Mouse (Mus musculus) midbrain, embryonic 12.5 days (tissue): ENCODE measurements around the gene Mthfr. TPM values are rescaled to one million over a fixed set of nuclear protein-coding genes. Genes with fewer than 3 reads are reported as not detected.

Source experiments
- ATAC-seq: fragments of 200-750 bp; cut with Nextera tagmentation; 2 replicates; pipeline ENCODE4 v1.8.0; 2017; ENCODE audit warnings: low read depth, moderate TSS enrichment, moderate library complexity; ENCODE audit not compliant: low FRiP score
- H3K27ac ChIP-seq: fragments of 300-500 bp; sonication (generic); replicated peaks from 2 replicates; pipeline ENCODE4 v1.5.1; 2016; ENCODE audit warnings: mild to moderate bottlenecking
- H3K27me3 ChIP-seq: fragments of 300-500 bp; sonication (generic); 2 replicates; pipeline ENCODE4 v1.6.1; 2016; ENCODE audit warnings: mild to moderate bottlenecking
- H3K36me3 ChIP-seq: fragments of 300-500 bp; sonication (generic); 2 replicates; pipeline ENCODE4 v1.6.1; 2016
- H3K4me1 ChIP-seq: fragments of 300-500 bp; sonication (generic); 2 replicates; pipeline ENCODE4 v1.6.1; 2016
- H3K4me2 ChIP-seq: fragments of 300-500 bp; sonication (generic); replicated peaks from 2 replicates; pipeline ENCODE4 v1.6.1; 2016; ENCODE audit warnings: mild to moderate bottlenecking, moderate library complexity
- H3K4me3 ChIP-seq: fragments of 300-500 bp; sonication (generic); 2 replicates; pipeline ENCODE4 v1.5.1; 2016; ENCODE audit warnings: mild to moderate bottlenecking
- H3K9ac ChIP-seq: fragments of 300-500 bp; sonication (generic); replicated peaks from 2 replicates; pipeline ENCODE4 v1.6.1; 2016; ENCODE audit warnings: mild to moderate bottlenecking, moderate library complexity
- H3K9me3 ChIP-seq: fragments of 300-500 bp; sonication (generic); 2 replicates; pipeline ENCODE4 v1.6.1; 2016; ENCODE audit warnings: mild to moderate bottlenecking
- WGBS: fragments of 180-500 bp; shearing (Covaris S2); methylation state at CpG from one replicate; pipeline ENCODE4 v1.1.7; 2016; 5-methylcytosine and 5-hydroxymethylcytosine counted together
- polyA plus RNA-seq: library from polyadenylated mRNA; unstranded; fragments of >200 nt; fragmentation: Nextera tagmentation; extraction: Ambion mirVana; gene quantifications from 2 replicates; pipeline ENCODE4 v1.2.1, GENCODE M21; 2016

Mthfr gene
- 44.5 and 44.8 TPM in 2 replicates for polyA plus RNA-seq

- Histone ChIP-seq H3K4me3 (peak within 1 kb of the TSS; percentile 62), H3K27me3 (no peaks in the 10 kb centered on the region), H3K36me3 (peaks cover 33% of the 10 kb centered on the region), H3K9ac (peak within 1 kb of the TSS; percentile 82), H3K4me1 (peaks cover 54% of the 10 kb centered on the region), H3K27ac (peak within 1 kb of the TSS; percentile 90), H3K9me3 (no peaks in the 10 kb centered on the region), H3K4me2 (peak within 1 kb of the TSS; percentile 88)
- ATAC-seq, result peak; percentile 93
- WGBS, result 1% methylated on average over 54 of the region's 54 CpGs
Observed at GRCm38 (mm10) chr4:148038600-148039253, at the start of gene Mthfr, which contains the start of gene Clcn6. Gene Mthfr (plus strand): TSS chr4:148039077. Gene Clcn6 (minus strand): TSS chr4:148038821.

GRCm38 (mm10) chr4:147993571-147994095 lies 45.2 kb upstream of the Mthfr start:
- ATAC-seq, result no peak
- Histone ChIP-seq H3K4me2 (no peak overlapping the region), H3K27me3 (no peaks in the 10 kb centered on the region), H3K4me3 (no peak overlapping the region), H3K27ac (no peak overlapping the region), H3K36me3 (no peaks in the 10 kb centered on the region), H3K9me3 (no peaks in the 10 kb centered on the region), H3K4me1 (no peaks in the 10 kb centered on the region), H3K9ac (no peak overlapping the region)
- 67% methylated on average over 7 of the region's 7 CpGs for WGBS

GRCm38 (mm10) chr4:147995311-147995710 lies 43.6 kb upstream of the Mthfr start:
- no peaks in the 10 kb centered on the region for H3K9me3 ChIP-seq
- no peak overlapping the region for H3K4me3 ChIP-seq
- H3K9ac ChIP-seq, result no peak overlapping the region
- WGBS, result 73% methylated on average over 3 of the region's 3 CpGs
- no peaks in the 10 kb centered on the region for H3K36me3 ChIP-seq
- H3K4me1 ChIP-seq, result peaks cover 6% of the 10 kb centered on the region; the same call in 1 of the 2 replicates
- no peak overlapping the region for H3K4me2 ChIP-seq
- no peak overlapping the region for H3K27ac ChIP-seq
- no peak for ATAC-seq
- no peaks in the 10 kb centered on the region for H3K27me3 ChIP-seq

GRCm38 (mm10) chr4:148000202-148000772 lies 38.6 kb upstream of the Mthfr start, which contains the start of gene Nppa:
Gene Nppa (plus strand): TSS chr4:148000722.
- peak within 1 kb of the TSS; percentile 59 for H3K27ac ChIP-seq
- WGBS, result 48% methylated on average over 12 of the region's 12 CpGs

GRCm38 (mm10) chr4:148001013-148001789 lies 37.7 kb upstream of the Mthfr start:
- no peaks in the 10 kb centered on the region for H3K9me3 ChIP-seq
- peaks cover 36% of the 10 kb centered on the region for H3K36me3 ChIP-seq
- no peak overlapping the region for H3K4me2 ChIP-seq
- ATAC-seq, result peak; percentile 51
- no peak overlapping the region for H3K9ac ChIP-seq
- WGBS, result 73% methylated on average over 17 of the region's 17 CpGs
- no peaks in the 10 kb centered on the region for H3K27me3 ChIP-seq
- peak overlapping the region; percentile 59 for H3K27ac ChIP-seq
- H3K4me1 ChIP-seq, result peaks cover 17% of the 10 kb centered on the region; the same call in 1 of the 2 replicates
- no peak overlapping the region for H3K4me3 ChIP-seq

More at GRCm38 (mm10) chr4:148000202-148000772, 38.6 kb upstream of the Mthfr start, which contains the start of gene Nppa:
- peaks cover 17% of the 10 kb centered on the region; the same call in 1 of the 2 replicates for H3K4me1 ChIP-seq
- H3K9ac ChIP-seq, result no peak within 1 kb of the TSS; the same call in 1 of the 2 replicates
- peak; percentile 53 for ATAC-seq
- peaks cover 27% of the 10 kb centered on the region for H3K36me3 ChIP-seq
- H3K27me3 ChIP-seq, result no peaks in the 10 kb centered on the region
- H3K9me3 ChIP-seq, result no peaks in the 10 kb centered on the region
- no peak within 1 kb of the TSS for H3K4me3 ChIP-seq
- no peak within 1 kb of the TSS for H3K4me2 ChIP-seq

GRCm38 (mm10) chr4:148001866-148002265 lies 37.0 kb upstream of the Mthfr start:
- Histone ChIP-seq H3K4me3 (no peak overlapping the region), H3K4me1 (peaks cover 17% of the 10 kb centered on the region; the same call in 1 of the 2 replicates), H3K27ac (peak overlapping the region; percentile 59), H3K9ac (no peak overlapping the region), H3K4me2 (no peak overlapping the region), H3K36me3 (peaks cover 42% of the 10 kb centered on the region), H3K9me3 (no peaks in the 10 kb centered on the region), H3K27me3 (no peaks in the 10 kb centered on the region)
- ATAC-seq, result no peak
- WGBS, result 48% methylated on average over 8 of the region's 8 CpGs

- Histone ChIP-seq H3K36me3 (peaks cover 67% of the 10 kb centered on the region), H3K9ac (no peak overlapping the region), H3K27me3 (no peaks in the 10 kb centered on the region), H3K9me3 (no peaks in the 10 kb centered on the region), H3K4me3 (no peak overlapping the region), H3K27ac (no peak overlapping the region), H3K4me1 (peaks cover 17% of the 10 kb centered on the region; the same call in 1 of the 2 replicates), H3K4me2 (no peak overlapping the region)
- ATAC-seq, result no peak
- 89% methylated on average over 7 of the region's 7 CpGs for WGBS
Observed at GRCm38 (mm10) chr4:148004361-148004760, 34.5 kb upstream of the Mthfr start.

GRCm38 (mm10) chr4:148008412-148008811 lies 30.5 kb upstream of the Mthfr start:
- H3K4me1 ChIP-seq, result no peaks in the 10 kb centered on the region
- no peak overlapping the region for H3K4me2 ChIP-seq
- H3K4me3 ChIP-seq, result no peak overlapping the region
- no peak overlapping the region for H3K27ac ChIP-seq
- peaks cover 100% of the 10 kb centered on the region for H3K36me3 ChIP-seq
- H3K27me3 ChIP-seq, result no peaks in the 10 kb centered on the region
- WGBS, result 87% methylated on average over 4 of the region's 4 CpGs
- no peaks in the 10 kb centered on the region for H3K9me3 ChIP-seq
- ATAC-seq, result no peak
- H3K9ac ChIP-seq, result no peak overlapping the region

GRCm38 (mm10) chr4:148009641-148010040 lies 29.2 kb upstream of the Mthfr start:
- Histone ChIP-seq H3K4me2 (no peak overlapping the region), H3K36me3 (peaks cover 100% of the 10 kb centered on the region), H3K9me3 (no peaks in the 10 kb centered on the region), H3K4me3 (no peak overlapping the region), H3K27ac (no peak overlapping the region), H3K27me3 (no peaks in the 10 kb centered on the region), H3K4me1 (no peaks in the 10 kb centered on the region), H3K9ac (no peak overlapping the region)
- 94% methylated on average over 2 of the region's 2 CpGs for WGBS
- no peak for ATAC-seq

GRCm38 (mm10) chr4:148011332-148011731 lies 27.5 kb upstream of the Mthfr start:
- Histone ChIP-seq H3K9me3 (no peaks in the 10 kb centered on the region), H3K4me2 (no peak overlapping the region), H3K9ac (no peak overlapping the region), H3K27ac (no peak overlapping the region), H3K4me3 (no peak overlapping the region), H3K36me3 (peaks cover 99% of the 10 kb centered on the region), H3K27me3 (no peaks in the 10 kb centered on the region), H3K4me1 (no peaks in the 10 kb centered on the region)
- WGBS, result 85% methylated on average over 3 of the region's 3 CpGs
- no peak for ATAC-seq

- H3K4me1 ChIP-seq, result no peaks in the 10 kb centered on the region
- H3K9me3 ChIP-seq, result no peaks in the 10 kb centered on the region
- H3K36me3 ChIP-seq, result peaks cover 99% of the 10 kb centered on the region
- WGBS, result 91% methylated on average over 4 of the region's 4 CpGs
- ATAC-seq, result no peak
- H3K4me2 ChIP-seq, result no peak overlapping the region
- H3K27ac ChIP-seq, result no peak overlapping the region
- no peak overlapping the region for H3K9ac ChIP-seq
- no peaks in the 10 kb centered on the region for H3K27me3 ChIP-seq
- no peak overlapping the region for H3K4me3 ChIP-seq
Observed at GRCm38 (mm10) chr4:148012216-148012615, 26.7 kb upstream of the Mthfr start.
